Mouse (Mus musculus) megakaryocyte progenitor cell, adult 5-6 weeks (primary cell): Measurements from ENCODE around the gene Tat. TPM values are rescaled to one million over a fixed set of nuclear protein-coding genes. Genes with fewer than 3 reads are reported as not detected.

Source experiments
- ATAC-seq: replicated peaks from 2 replicates; pipeline ENCODE4 v1.8.0; 2016; ENCODE audit warnings: mild to moderate bottlenecking, moderate TSS enrichment, inconsistent platforms; ENCODE audit not compliant: poor library complexity
- total RNA-seq, 2 experiments: library from RNA; stranded (forward) in 1 of 2; stranded (reverse) in 1 of 2; fragments of 157-497, 149-512 nt in 1 of 2; fragments of 200-1000 nt in 1 of 2; gene quantifications; 2 replicates each; pipeline versions ENCODE4 v1.2.3 to v1.2.4; 2015 to 2017

The Tat gene
- total RNA-seq, 2 experiments from 2014 or later = not detected

GRCm38 (mm10) chr8:110039659-110040058 is 49.4 kb downstream of the Tat start, which contains the start of gene Chst4:
Chst4 (minus strand) TSS chr8:110039740.
- no peak for ATAC-seq

GRCm38 (mm10) chr8:110040509-110040908 is 50.3 kb downstream of the Tat start:
- ATAC-seq = no peak

Other genes starting within 250 kb of the Tat start
- gene Ap1g1, start 211.9 kb upstream of the Tat start, total RNA-seq (2015) = 87.8 and 95.1 TPM in 2 replicates
- 61.5 and 67.1 TPM in 2 replicates for gene Ap1g1, start 211.9 kb upstream of the Tat start, total RNA-seq (2017)
- 8.6 and 8.7 TPM in 2 replicates for gene Phlpp2, start 121.9 kb upstream of the Tat start, total RNA-seq (2015)
- 8.0 and 8.6 TPM in 2 replicates for gene Phlpp2, start 121.9 kb upstream of the Tat start, total RNA-seq (2017)
- gene Marveld3, start 28.2 kb upstream of the Tat start, total RNA-seq (2015) = not detected in 2 replicates
- not detected in 2 replicates for gene Marveld3, start 28.2 kb upstream of the Tat start, total RNA-seq (2017)
- not detected in 2 replicates for gene Chst4, start 49.3 kb downstream of the Tat start, total RNA-seq (2015)
- not detected in 2 replicates for gene Chst4, start 49.3 kb downstream of the Tat start, total RNA-seq (2017)
- 0.05 TPM in 1 of 2 replicates, not detected in the other for gene Zfp612, start 89.3 kb downstream of the Tat start, total RNA-seq (2015)
- not detected in 2 replicates for gene Zfp612, start 89.3 kb downstream of the Tat start, total RNA-seq (2017)
- not detected in 2 replicates for gene Gm21964, start 110.8 kb downstream of the Tat start, total RNA-seq (2015)
- not detected in 2 replicates for gene Gm21964, start 110.8 kb downstream of the Tat start, total RNA-seq (2017)
- not detected in 2 replicates for gene Gm17720, start 112.3 kb downstream of the Tat start, total RNA-seq (2015)
- not detected in 2 replicates for gene Gm17720, start 112.3 kb downstream of the Tat start, total RNA-seq (2017)
- gene Calb2, start 177.8 kb downstream of the Tat start, total RNA-seq (2015) = not detected in 2 replicates
- gene Calb2, start 177.8 kb downstream of the Tat start, total RNA-seq (2017) = not detected in 2 replicates
- gene Cmtr2, start 225.2 kb downstream of the Tat start, total RNA-seq (2015) = 9.0 and 9.6 TPM in 2 replicates
- 10.0 and 14.3 TPM in 2 replicates for gene Cmtr2, start 225.2 kb downstream of the Tat start, total RNA-seq (2017)